Mouse (Mus musculus) sigmoid colon, adult 10 weeks (tissue): ENCODE measurements around the gene Klk7. TPM values are rescaled to one million over a fixed set of nuclear protein-coding genes. Genes with fewer than 3 reads are reported as not detected.

ENCODE experiments used
- polyA plus RNA-seq: library from polyadenylated mRNA; stranded (reverse); fragments of 350-450 nt; fragmentation: Illumina TruSeq; extraction: RNeasy Lipid Tissue Mini Kit (QIAGEN cat#74804); gene quantifications from one replicate; pipeline ENCODE4 v1.2.3, GENCODE M21; 2014; ENCODE audit warnings: low read depth, low replicate concordance

The Klk7 gene
- not detected for polyA plus RNA-seq

DNA sequence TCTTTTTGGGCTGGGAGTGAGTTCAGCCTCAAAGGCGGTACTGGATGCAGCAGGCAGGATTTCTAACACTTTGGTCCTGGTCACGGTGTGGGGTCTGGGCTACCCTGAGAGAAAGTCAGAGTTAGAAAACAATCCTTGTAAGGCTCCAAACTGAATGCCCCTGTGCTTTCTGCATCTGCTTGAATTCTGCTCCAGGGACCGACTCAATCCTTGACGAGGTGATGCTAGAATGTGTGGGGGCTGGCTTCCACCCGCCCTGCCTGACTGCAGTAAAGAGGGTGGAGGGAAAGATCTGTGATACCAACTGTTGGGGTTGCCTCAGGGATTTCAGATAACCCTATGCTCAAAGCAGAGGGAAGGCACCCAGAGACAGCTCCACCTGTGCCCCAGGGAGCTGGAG is at the start of gene Klk7:
TSS of gene Klk7 (plus strand) at position 301 of the 400 bp plus-strand sequence.

GRCm38 (mm10) chr7:43768597-43768996 is 42.5 kb upstream of the Klk7 start, which contains the start of gene Klk12:
Klk12 (plus strand) TSS chr7:43768897.

DNA sequence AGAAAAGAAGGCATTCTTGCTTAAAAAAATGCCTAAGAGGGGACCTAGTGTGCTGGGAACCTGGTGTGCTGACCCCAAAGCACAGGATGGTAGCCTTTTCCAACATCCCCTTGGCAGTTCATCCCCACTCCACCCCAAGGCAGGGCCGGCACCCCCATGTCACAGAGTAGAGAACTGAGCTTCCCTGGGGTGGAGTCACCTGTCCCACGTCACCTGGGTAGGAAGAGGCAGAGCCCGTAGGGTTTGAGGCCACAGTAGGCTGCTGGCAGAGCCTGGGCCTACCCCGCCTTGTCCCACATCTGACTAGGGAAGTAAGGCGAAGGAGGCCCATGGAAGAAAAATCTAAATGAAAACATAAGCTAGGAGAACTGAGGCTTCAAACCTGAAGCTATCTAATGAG is 36.7 kb upstream of the Klk7 start, which contains the start of gene Klk11:
TSS of gene Klk11 (plus strand) at position 241 of the 400 bp plus-strand sequence.

DNA sequence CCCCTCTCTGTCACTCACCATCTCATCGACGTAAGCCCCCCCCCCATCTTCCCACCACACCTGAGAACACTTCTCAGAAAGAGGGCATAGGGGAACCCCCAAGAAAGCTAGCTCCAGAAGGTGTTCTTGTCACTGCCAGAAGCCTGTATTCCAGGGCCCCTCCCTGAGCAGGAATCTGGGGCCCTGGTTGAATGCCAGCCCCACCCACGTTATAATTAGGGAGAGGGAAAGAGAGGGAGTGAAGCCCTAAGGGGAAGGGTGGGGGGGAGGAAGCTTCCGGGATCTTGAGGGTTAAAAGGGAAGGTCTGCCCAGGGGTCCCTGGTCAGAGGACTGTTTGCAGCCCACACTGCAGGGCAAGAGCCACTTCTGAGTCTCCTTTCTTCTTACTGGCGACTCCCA is 30.3 kb upstream of the Klk7 start, which contains the start of gene Klk10:
TSS of gene Klk10 (plus strand) at position 290 of the 400 bp plus-strand sequence.

GRCm38 (mm10) chr7:43791591-43791990 is 19.5 kb upstream of the Klk7 start, which contains the start of gene Klk9:
Klk9 (plus strand) TSS chr7:43791891.

GRCm38 (mm10) chr7:43797333-43797769 is 13.7 kb upstream of the Klk7 start, which contains the start of gene Klk8:
Klk8 (plus strand) TSS chr7:43797577.

GRCm38 (mm10) chr7:43824199-43824598 is 13.1 kb downstream of the Klk7 start, which contains the start of gene Klk6:
Klk6 (plus strand) TSS chr7:43824499.

GRCm38 (mm10) chr7:43841701-43842100 is 30.6 kb downstream of the Klk7 start, which contains the start of gene Klk5:
Klk5 (plus strand) TSS chr7:43841971.

Other genes with a start within 250 kb of the Klk7 start
- 1.5 TPM for gene Zfp658, start 249.0 kb upstream of the Klk7 start, polyA plus RNA-seq
- 17.7 TPM for gene Zfp719, start 231.7 kb upstream of the Klk7 start, polyA plus RNA-seq
- not detected for gene Zfp819, start 204.1 kb upstream of the Klk7 start, polyA plus RNA-seq
- 2.9 TPM for gene Ceacam18, start 176.6 kb upstream of the Klk7 start, polyA plus RNA-seq
- gene Siglece, start 151.1 kb upstream of the Klk7 start, polyA plus RNA-seq, result 0.54 TPM
- gene Ctu1, start 139.3 kb upstream of the Klk7 start, polyA plus RNA-seq, result 2.9 TPM
- not detected for gene Klk14, start 120.9 kb upstream of the Klk7 start, polyA plus RNA-seq
- not detected for gene Klk13, start 98.7 kb upstream of the Klk7 start, polyA plus RNA-seq
- gene Klk12, start 42.4 kb upstream of the Klk7 start, polyA plus RNA-seq, result not detected
- gene Klk11, start 36.7 kb upstream of the Klk7 start, polyA plus RNA-seq, result not detected
- not detected for gene Klk10, start 30.3 kb upstream of the Klk7 start, polyA plus RNA-seq
- not detected for gene Klk9, start 19.4 kb upstream of the Klk7 start, polyA plus RNA-seq
- gene Klk8, start 13.7 kb upstream of the Klk7 start, polyA plus RNA-seq, result not detected
- gene Klk6, start 13.2 kb downstream of the Klk7 start, polyA plus RNA-seq, result not detected
- not detected for gene Klk5, start 30.7 kb downstream of the Klk7 start, polyA plus RNA-seq
- not detected for gene Klk4, start 69.9 kb downstream of the Klk7 start, polyA plus RNA-seq
- not detected for gene Klk15, start 122.4 kb downstream of the Klk7 start, polyA plus RNA-seq
- not detected for gene Klk1b8, start 139.4 kb downstream of the Klk7 start, polyA plus RNA-seq
- gene Klk1b1, start 155.5 kb downstream of the Klk7 start, polyA plus RNA-seq, result not detected
- not detected for gene Klk1b9, start 164.8 kb downstream of the Klk7 start, polyA plus RNA-seq
- gene Klk1b11, start 184.6 kb downstream of the Klk7 start, polyA plus RNA-seq, result not detected
- gene Klk1b26, start 200.9 kb downstream of the Klk7 start, polyA plus RNA-seq, result not detected
- not detected for gene Klk1b27, start 241.0 kb downstream of the Klk7 start, polyA plus RNA-seq